Mouse (Mus musculus): ENCODE results near the gene Rere.

The Rere gene

GRCm38 (mm10) chr4:150426880-150427476, 145.5 kb downstream of the Rere start:
- DNase-seq (ENCODE audit: low spot score): peak; percentile 56

- DNase-seq (ENCODE audit: low spot score): no peak
These were observed 147.3 kb downstream of the Rere start for GRCm38 (mm10) chr4:150428762-150429161.

- no peak for DNase-seq (ENCODE audit: low spot score)
These were observed 152.6 kb downstream of the Rere start for GRCm38 (mm10) chr4:150433827-150434574.

GRCm38 (mm10) chr4:150435590-150435989, 154.1 kb downstream of the Rere start:
- no peak for DNase-seq (ENCODE audit: low spot score)

- DNase-seq (ENCODE audit: low spot score): no peak
These were observed 157.2 kb downstream of the Rere start for GRCm38 (mm10) chr4:150438621-150439020.

GRCm38 (mm10) chr4:150441931-150442330, 160.5 kb downstream of the Rere start:
- no peak for DNase-seq (ENCODE audit: low spot score)

GRCm38 (mm10) chr4:150444068-150444467, 162.6 kb downstream of the Rere start:
- no peak for DNase-seq (ENCODE audit: low spot score)

GRCm38 (mm10) chr4:150446617-150447016, 165.2 kb downstream of the Rere start:
- no peak for DNase-seq (ENCODE audit: low spot score)

GRCm38 (mm10) chr4:150447517-150447916, 166.1 kb downstream of the Rere start:
- no peak for DNase-seq (ENCODE audit: low spot score)

GRCm38 (mm10) chr4:150448433-150448832, 167.0 kb downstream of the Rere start:
- no peak for DNase-seq (ENCODE audit: low spot score)

- no peak for DNase-seq (ENCODE audit: low spot score)
These were observed 168.7 kb downstream of the Rere start for GRCm38 (mm10) chr4:150450081-150450691.

GRCm38 (mm10) chr4:150452155-150452847, 170.9 kb downstream of the Rere start:
- no peak for DNase-seq (ENCODE audit: low spot score)

GRCm38 (mm10) chr4:150454571-150455306, 173.3 kb downstream of the Rere start:
- DNase-seq (ENCODE audit: low spot score): no peak

- no peak for DNase-seq (ENCODE audit: low spot score)
These were observed 174.3 kb downstream of the Rere start for GRCm38 (mm10) chr4:150455750-150456149.

- DNase-seq (ENCODE audit: low spot score): no peak
These were observed 175.0 kb downstream of the Rere start for GRCm38 (mm10) chr4:150456452-150456851.

- DNase-seq (ENCODE audit: low spot score): peak; percentile 28
These were observed 175.4 kb downstream of the Rere start for GRCm38 (mm10) chr4:150456886-150457285.

- DNase-seq (ENCODE audit: low spot score): no peak
These were observed 175.9 kb downstream of the Rere start for GRCm38 (mm10) chr4:150457353-150457752.

GRCm38 (mm10) chr4:150457771-150458170, 176.3 kb downstream of the Rere start:
- no peak for DNase-seq (ENCODE audit: low spot score)

GRCm38 (mm10) chr4:150459022-150459794, 177.8 kb downstream of the Rere start:
- no peak for DNase-seq (ENCODE audit: low spot score)

GRCm38 (mm10) chr4:150460451-150460850, 179.0 kb downstream of the Rere start:
- no peak for DNase-seq (ENCODE audit: low spot score)

- no peak for DNase-seq (ENCODE audit: low spot score)
These were observed 179.6 kb downstream of the Rere start for GRCm38 (mm10) chr4:150461011-150461410.
